Mouse (Mus musculus): Measurements from ENCODE around the gene Dhdh.

- TF ChIP-seq CTCF (IDR thresholded peaks at IDR 0.05) (no peak), POLR2A (IDR thresholded peaks at IDR 0.05; ENCODE audit: insufficient read depth, low read depth, low read length) (no peak)
Observed at GRCm38 (mm10) chr7:45433835-45434202, 54.8 kb downstream of the Dhdh start.
